In genomic region chr5:86172449-86173161, GRCm38 (mm10) we compare ENCODE assay signal across 8 mouse cellular contexts. TPM values are rescaled to one million over a fixed set of nuclear protein-coding genes. Genes with fewer than 3 reads are reported as not detected.
DNase-seq lines count a peak whose midpoint lies in the region; ATAC-seq lines count a peak whose summit lies in the region.

Gene Uba6 (minus strand): TSS chr5:86172803.

- H3K4me3 ChIP-seq in brown adipose tissue, adult 24 weeks (ENCODE audit: insufficient read depth, low read depth, low read length), result peak within 1 kb of the TSS; percentile 91
- peak within 1 kb of the TSS; percentile 94 for H3K4me3 ChIP-seq in heart, embryonic 13.5 days
- H3K4me3 ChIP-seq in liver, embryonic 12.5 days, result peak within 1 kb of the TSS; percentile 83
- H3K4me3 ChIP-seq in stomach, embryonic 15.5 days (replicated peaks), result peak within 1 kb of the TSS; percentile 84

- no peaks in the 10 kb centered on the region for H3K27me3 ChIP-seq in heart, embryonic 13.5 days (replicated peaks)
- H3K27me3 ChIP-seq in liver, embryonic 12.5 days (replicated peaks), result no peaks in the 10 kb centered on the region
- no peaks in the 10 kb centered on the region for H3K27me3 ChIP-seq in stomach, embryonic 15.5 days (replicated peaks)

- WGBS in heart, embryonic 13.5 days, result under 1% methylated on average over 66 of the region's 67 CpGs
- WGBS in liver, embryonic 12.5 days (ENCODE audit: insufficient replicate concordance), result under 1% methylated on average over 66 of the region's 67 CpGs
- WGBS in stomach, embryonic 15.5 days, result under 1% methylated on average over 67 of the region's 67 CpGs

- peak within 1 kb of the TSS; percentile 17; the same call in 1 of the 2 replicates for H3K27ac ChIP-seq in brown adipose tissue, adult 24 weeks (replicated peaks; ENCODE audit: low read depth, low read length)
- H3K27ac ChIP-seq in heart, embryonic 13.5 days (replicated peaks), result peak within 1 kb of the TSS; percentile 96
- H3K27ac ChIP-seq in liver, embryonic 12.5 days, result peak within 1 kb of the TSS; percentile 92
- H3K27ac ChIP-seq in stomach, embryonic 15.5 days, result peak within 1 kb of the TSS; percentile 95

- no peaks in the 10 kb centered on the region for H3K9me3 ChIP-seq in heart, embryonic 13.5 days
- no peaks in the 10 kb centered on the region for H3K9me3 ChIP-seq in liver, embryonic 12.5 days (replicated peaks)
- no peaks in the 10 kb centered on the region for H3K9me3 ChIP-seq in stomach, embryonic 15.5 days

- ATAC-seq in heart, embryonic 13.5 days (ENCODE audit: extremely low read depth, insufficient number of reproducible peaks, low FRiP score, low TSS enrichment), result peak; percentile 100
- peak; percentile 99 for ATAC-seq in liver, embryonic 12.5 days
- ATAC-seq in stomach, embryonic 15.5 days (ENCODE audit: insufficient read depth, low FRiP score, low read depth), result peak; percentile 100

- H3K9ac ChIP-seq in heart, embryonic 13.5 days, result peak within 1 kb of the TSS; percentile 92
- peak within 1 kb of the TSS; percentile 83 for H3K9ac ChIP-seq in liver, embryonic 12.5 days
- H3K9ac ChIP-seq in stomach, embryonic 15.5 days, result peak within 1 kb of the TSS; percentile 73

- peak within 1 kb of the TSS; percentile 94 for H3K4me2 ChIP-seq in heart, embryonic 13.5 days
- peak within 1 kb of the TSS; percentile 93 for H3K4me2 ChIP-seq in liver, embryonic 12.5 days
- H3K4me2 ChIP-seq in stomach, embryonic 15.5 days, result peak within 1 kb of the TSS; percentile 74

- DNase-seq in CD4-positive, CD25-positive, alpha-beta regulatory T cell, adult 2 months (ENCODE audit: low read depth, low spot score), result peak; percentile 100
- peak; percentile 45 for DNase-seq in fat pad, adult 2 months (ENCODE audit: extremely low read depth, low read depth, low spot score)
- DNase-seq in kidney, postnatal 10 days, result peak; percentile 99
- DNase-seq in natural killer cell, adult 2 months (ENCODE audit: low spot score in 2 of 2), result peak; percentile 100

- H3K4me1 ChIP-seq in brown adipose tissue, adult 24 weeks (ENCODE audit: control insufficient read depth, insufficient read depth, insufficient read length, low read length), result no peaks in the 10 kb centered on the region
- H3K4me1 ChIP-seq in heart, embryonic 13.5 days, result peaks cover 10% of the 10 kb centered on the region
- peaks cover 22% of the 10 kb centered on the region for H3K4me1 ChIP-seq in liver, embryonic 12.5 days
- H3K4me1 ChIP-seq in stomach, embryonic 15.5 days, result no peaks in the 10 kb centered on the region

- H3K36me3 ChIP-seq in heart, embryonic 13.5 days, result peaks cover 17% of the 10 kb centered on the region
- H3K36me3 ChIP-seq in liver, embryonic 12.5 days, result peaks cover 17% of the 10 kb centered on the region
- no peaks in the 10 kb centered on the region for H3K36me3 ChIP-seq in stomach, embryonic 15.5 days

RNA-seq across cellular contexts. Expression of gene Uba6, which starts in this region (rescaled TPM):
- polyA plus RNA-seq in brown adipose tissue, adult 24 weeks (2012; ENCODE audit: insufficient read depth, insufficient read length, missing spikeins), result 4.8 and 7.1 TPM in 2 replicates
- 7.3 and 7.5 TPM in 2 replicates for polyA plus RNA-seq in heart, embryonic 13.5 days (2015; fragmentation: Nextera tagmentation; extraction: Ambion mirVana)
- 7.2 and 7.3 TPM in 2 replicates for polyA plus RNA-seq in liver, embryonic 12.5 days (2016; fragmentation: Nextera tagmentation; extraction: Ambion mirVana)
- polyA plus RNA-seq in stomach, embryonic 15.5 days (2015; fragmentation: Nextera tagmentation; extraction: Ambion mirVana), result 10.0 and 12.3 TPM in 2 replicates

Comparison
In these comparisons a context has a peak if more than half of its experiments do, and no peak if none do; other contexts are left out.
1. Peak in every context shown above with its lines: DNase-seq, ATAC-seq, H3K4me3 ChIP-seq and H3K27ac ChIP-seq.
2. DNase-seq: peak in every context shown above with its lines; median percentile 100 in CD4-positive, CD25-positive, alpha-beta regulatory T cell, adult 2 months; 100 in natural killer cell, adult 2 months; 99 in kidney, postnatal 10 days; 45 in fat pad, adult 2 months.
3. H3K27ac ChIP-seq: peak in every context shown above with its lines; median percentile 96 in heart, embryonic 13.5 days; 95 in stomach, embryonic 15.5 days; 92 in liver, embryonic 12.5 days; 17 in brown adipose tissue, adult 24 weeks.